Mouse (Mus musculus) ZHBTc4 (cell line): Measurements from ENCODE around the gene Cct7.
A peak's percentile ranks its signal among the peaks of the same experiment; 100 is the strongest.

Experiments used
- DNase-seq: peaks from one replicate; pipeline ENCODE4 v3.0.0-alpha.2; 2011; ENCODE audit warnings: low read depth, low spot score

Gene Cct7

DNA sequence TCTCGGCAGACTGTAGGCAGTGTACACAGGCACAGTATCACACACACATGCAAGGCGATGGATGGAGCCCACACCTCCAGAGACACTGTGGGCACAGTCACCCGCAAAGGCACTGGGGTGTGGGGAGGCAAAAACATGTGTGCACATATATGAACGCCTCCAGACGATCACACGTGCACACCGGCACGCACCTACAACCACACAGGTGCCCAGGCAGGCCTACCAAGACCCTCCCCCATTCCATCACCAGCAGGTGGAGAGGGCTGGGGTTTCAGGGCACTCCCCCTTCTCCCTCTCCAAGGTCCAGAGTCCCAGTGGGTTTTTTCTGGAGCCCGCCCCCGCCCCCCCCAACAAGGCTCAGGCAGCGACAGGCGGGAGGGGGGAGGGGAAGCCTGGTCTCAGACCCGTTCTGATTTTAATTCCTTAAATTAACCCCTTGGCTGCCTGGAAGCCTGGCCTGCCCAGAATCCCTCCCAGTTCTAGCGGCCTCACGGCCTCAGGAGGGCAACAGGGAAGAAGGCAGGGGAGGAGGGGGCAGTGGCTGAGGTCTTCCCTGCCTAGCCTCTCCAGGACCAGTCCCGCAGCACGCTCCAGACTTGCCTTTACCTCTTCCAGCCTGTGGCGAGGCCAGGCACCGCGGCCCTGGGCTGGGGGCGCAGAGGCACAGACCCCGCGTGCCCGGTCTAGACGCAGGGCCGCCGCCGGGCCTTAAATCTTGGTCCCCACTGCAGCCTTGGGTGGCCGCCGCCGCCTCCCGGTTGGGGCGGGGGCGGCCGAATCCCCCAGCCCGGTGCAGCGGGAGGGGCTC lies 51.0 kb downstream of the Cct7 start:
- DNase-seq: peak; percentile 28

DNA sequence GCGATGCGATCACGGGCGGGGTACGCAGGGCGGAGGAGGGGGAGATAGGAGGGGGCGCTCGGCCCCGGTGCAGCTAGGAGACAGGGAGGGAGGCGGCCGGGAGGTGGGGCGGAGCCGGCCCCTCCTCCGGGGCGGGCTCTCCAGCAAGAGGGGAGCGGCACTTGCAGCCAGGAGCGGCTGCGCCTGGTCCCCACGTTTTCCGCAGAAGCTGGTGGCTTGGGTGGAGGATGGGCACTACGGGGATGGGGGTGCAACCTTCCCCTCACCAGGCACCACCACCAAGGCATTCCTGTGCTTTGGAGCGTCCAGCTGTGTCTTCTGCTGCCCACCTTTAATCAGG lies 51.6 kb downstream of the Cct7 start, which contains the start of gene Fbxo41:
Gene Fbxo41 (minus strand): TSS at position 84 of the 340 bp plus-strand sequence.
- peak; percentile 44 for DNase-seq

DNA sequence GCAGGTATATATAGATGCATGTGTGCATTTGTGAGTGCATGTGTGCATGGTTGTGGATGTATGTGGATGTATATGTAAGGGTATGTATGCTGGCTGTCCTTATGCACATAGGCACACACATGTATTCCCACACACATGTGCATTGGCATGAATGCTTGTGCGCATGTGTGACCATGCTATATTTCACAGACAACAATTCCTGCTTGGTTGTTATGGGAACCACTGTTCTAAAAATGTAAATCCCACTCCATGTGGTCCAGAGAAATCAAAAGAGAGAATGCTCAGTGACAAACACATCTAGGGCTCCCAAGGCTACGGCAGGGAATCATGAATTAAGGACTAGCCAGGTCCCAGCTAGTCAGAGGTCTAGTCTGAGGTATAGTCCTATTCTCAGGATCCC lies 53.6 kb downstream of the Cct7 start:
- no peak for DNase-seq

DNA sequence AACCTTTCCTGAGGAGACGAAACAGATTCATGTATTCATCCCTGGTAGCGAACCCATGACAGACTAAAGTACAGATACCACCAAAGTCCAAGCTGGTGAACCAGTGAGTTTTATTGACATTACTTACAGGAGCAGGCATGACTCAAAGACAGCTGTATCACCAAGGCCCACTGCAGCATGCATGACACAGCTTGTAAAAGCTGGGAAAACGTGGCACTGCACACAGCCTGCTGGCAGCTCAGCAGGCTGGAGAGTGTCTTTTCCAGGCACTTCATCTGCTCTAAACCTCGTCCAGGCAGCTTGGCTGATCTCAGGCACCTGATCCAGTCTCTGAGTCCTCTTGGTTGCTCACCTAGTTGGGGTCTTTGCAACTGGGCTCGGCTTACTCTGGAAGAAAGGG lies 57.3 kb downstream of the Cct7 start:
- no peak for DNase-seq

DNA sequence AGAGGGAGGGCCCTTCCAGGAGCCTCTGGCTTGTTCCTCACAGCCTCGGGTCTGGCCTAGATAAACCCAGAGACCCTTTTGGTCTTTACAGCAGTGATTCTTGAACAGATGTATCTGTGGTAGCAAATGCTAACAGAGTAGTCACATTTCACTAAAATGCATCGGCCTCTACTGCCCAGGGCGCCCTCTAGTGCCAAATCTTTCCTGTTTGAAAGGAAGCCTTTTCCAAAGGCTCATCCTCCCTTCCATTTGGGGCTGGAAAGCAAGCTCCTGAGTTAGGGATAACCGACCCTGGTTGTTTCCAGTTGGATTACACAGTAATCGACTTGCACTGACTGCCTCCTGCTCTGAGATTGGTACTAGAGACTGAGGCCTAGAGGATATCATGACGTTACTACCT lies 59.2 kb downstream of the Cct7 start:
- peak; percentile 78 for DNase-seq

DNA sequence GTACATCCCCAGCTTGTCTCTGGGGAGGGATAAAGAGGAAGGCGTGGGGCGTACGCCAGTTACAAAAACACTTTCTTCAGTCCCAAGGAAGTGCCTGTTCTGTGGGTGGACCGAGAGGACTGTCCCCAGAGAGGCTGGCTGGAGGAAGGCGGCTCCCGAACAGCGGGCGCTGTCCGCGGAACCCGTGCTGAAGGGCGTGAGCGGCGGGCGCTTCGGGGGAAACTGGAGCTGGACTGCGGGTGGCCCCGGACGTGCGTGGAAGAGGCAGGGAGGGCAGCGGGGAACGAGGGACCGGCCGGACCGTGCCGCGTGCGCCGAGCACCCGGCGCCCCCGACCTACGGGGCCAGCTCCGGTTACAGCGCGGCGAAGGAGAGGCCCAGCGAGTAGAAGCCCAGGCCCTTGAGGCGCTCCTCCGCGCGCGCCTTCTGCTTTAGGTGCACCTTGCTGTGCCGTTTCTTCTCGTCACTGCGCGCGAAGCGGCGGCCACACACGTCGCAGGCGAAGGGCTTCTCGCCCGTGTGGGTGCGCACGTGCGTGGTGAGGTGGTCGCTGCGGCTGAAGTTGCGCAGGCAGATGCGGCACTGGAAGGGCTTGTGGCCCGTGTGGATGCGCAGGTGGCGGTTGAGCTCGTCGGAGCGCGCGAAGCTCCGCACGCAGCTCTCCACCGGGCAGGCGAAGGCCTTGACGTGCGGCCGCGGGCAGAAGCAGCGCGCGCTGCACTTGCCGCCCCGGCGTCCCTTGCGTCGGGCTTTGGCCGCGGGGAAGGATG lies 60.2 kb downstream of the Cct7 start:
- DNase-seq: peak; percentile 75

DNA sequence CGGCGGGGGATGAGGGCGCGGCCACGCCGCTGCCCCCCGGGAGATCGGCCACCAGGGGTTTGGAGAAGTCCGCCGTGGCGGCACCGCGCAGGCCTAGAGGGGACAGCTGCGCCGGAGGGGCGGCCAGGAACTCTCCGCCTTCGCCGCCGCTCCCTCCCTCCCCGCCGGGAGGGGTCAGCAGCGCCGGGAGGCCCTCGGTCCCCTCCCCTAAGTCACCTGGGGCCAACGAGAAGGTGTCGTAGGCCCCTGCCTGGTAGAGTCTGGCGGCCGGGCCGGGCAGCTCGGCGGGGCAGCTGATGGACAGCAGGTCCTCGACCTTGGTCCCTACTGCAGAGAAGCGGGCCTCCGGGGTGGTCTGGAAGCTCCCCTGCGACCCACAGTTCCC lies 60.7 kb downstream of the Cct7 start:
- DNase-seq: no peak

DNA sequence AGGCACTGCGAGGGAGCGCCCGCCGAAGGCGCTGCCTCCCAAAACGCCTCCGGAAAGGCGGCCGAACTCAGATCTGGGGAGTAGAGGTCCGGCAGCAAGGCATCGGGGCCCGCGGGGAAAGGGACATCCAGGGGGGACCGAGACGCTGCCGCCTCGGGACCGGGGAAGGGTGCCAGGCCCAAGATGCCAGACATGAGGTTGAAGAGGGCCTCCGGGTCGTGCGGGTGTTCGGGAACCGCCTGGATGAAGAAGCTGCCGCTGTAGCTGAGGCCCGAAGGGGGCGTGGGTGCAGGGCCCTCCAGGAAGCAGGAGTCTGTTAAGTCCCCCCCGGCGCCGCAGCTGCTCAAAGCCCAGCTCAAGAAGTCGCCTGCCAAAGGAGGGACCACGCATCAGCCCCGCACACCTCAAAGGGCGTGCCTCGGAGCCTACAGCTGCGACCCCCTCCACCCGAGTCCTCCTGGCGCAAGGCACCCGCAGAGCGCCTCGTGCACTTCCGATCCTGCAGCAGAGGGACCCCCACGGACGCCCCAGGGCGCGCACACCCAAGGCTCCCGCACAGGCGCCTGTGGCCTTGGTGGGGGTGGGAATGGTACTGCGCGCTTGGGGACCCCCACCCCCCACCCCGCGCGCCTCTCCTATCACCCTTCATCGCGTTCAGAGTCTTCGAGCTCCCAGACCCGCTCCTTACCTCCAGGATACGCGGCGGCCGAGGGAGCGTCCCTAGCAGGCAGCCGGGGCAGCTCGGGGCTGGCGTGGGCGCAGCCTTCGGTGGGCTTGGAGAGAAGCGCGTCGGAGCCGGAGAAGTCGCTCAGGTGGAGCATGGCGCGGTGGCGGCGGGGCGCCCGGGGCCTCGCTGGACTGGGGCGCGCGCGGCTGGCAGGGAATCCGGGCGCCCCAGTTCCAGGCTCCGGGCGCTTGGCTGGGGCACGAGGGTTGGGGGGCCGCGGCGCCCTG lies 61.5 kb downstream of the Cct7 start:
- peak; percentile 66 for DNase-seq

DNA sequence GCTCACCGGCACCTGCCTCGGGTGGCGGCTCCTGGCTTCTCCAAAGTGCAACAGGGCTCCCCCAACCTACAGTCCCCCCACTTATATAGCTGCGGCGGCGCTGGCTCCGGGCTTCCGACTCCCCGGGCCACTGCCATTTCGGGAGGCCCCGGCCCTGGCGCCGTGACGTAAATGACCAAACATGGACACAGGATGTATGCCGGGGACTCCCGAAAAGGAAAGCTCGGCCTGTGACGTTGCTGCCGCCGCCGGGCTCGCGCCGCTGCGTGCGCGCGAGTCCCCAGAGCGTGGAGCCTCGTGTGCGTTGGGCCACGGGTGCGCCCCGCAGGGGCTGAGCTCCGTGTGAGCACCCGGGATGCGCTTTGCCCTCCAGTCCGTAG lies 62.2 kb downstream of the Cct7 start, which contains the start of gene Egr4:
Gene Egr4 (minus strand): TSS at position 59 of the 380 bp plus-strand sequence.
- peak; percentile 70 for DNase-seq

DNA sequence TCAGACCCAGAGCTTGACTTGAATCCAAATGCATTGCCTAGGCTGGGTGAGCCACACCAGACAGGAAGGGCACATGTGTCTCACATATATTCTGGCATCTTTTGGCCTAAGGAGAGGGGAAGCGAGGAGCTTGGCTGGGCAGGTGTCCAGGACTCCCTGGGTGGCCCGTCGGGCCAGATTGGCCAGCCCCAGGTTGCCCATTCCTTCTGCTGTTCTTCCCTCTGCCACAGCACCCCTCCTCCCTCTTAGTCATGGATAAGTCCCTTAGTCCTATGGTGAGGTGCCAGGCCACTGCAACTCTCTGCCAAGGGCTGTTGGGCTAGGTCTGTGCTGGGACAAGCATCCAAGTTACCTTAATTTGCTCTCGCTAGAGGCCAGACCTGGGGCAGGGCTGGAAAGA lies 64.6 kb downstream of the Cct7 start:
- no peak for DNase-seq
